Mouse (Mus musculus): ENCODE results near the gene Gins2. TPM values are rescaled to one million over a fixed set of nuclear protein-coding genes. Genes with fewer than 3 reads are reported as not detected.

Gins2 gene
- polyA plus RNA-seq, 1 experiment from 2014 or later: 23.1 TPM

- Histone ChIP-seq H3K27ac (ENCODE audit: low read depth, low read length) (no peak overlapping the region), H3K9me3 (ENCODE audit: control insufficient read depth) (no peaks in the 10 kb centered on the region), H3K36me3 (ENCODE audit: control insufficient read depth, insufficient read depth) (no peaks in the 10 kb centered on the region), H3K27me3 (replicated peaks; ENCODE audit: control insufficient read depth, insufficient read depth, low read length) (no peaks in the 10 kb centered on the region), H3K4me2 (replicated peaks; ENCODE audit: low read depth) (peak overlapping the region; percentile 21; the same call in 1 of the 2 replicates), H3K4me3 (ENCODE audit: low read depth, low read length) (no peak overlapping the region), H3K4me1 (replicated peaks; ENCODE audit: control insufficient read depth, insufficient read depth, low read length) (no peaks in the 10 kb centered on the region), H3K9ac (ENCODE audit: low read depth, low read length) (no peak overlapping the region)
- 81% methylated on average over 9 of the region's 9 CpGs for WGBS
- no peak for TF ChIP-seq CTCF (IDR thresholded peaks at IDR 0.05; ENCODE audit: low read depth)
- ATAC-seq: no peak
These were observed 18.4 kb upstream of the Gins2 start for GRCm38 (mm10) chr8:120607460-120607859.

- Histone ChIP-seq H3K9ac (ENCODE audit: low read depth, low read length) (no peak overlapping the region), H3K27me3 (replicated peaks; ENCODE audit: control insufficient read depth, insufficient read depth, low read length) (0 out of 2 replicates have a peak, but pooled peaks cover 5% of the 10 kb centered on the region), H3K27ac (ENCODE audit: low read depth, low read length) (no peak overlapping the region), H3K9me3 (ENCODE audit: control insufficient read depth) (no peaks in the 10 kb centered on the region), H3K4me2 (replicated peaks; ENCODE audit: low read depth) (no peak overlapping the region), H3K36me3 (ENCODE audit: control insufficient read depth, insufficient read depth) (no peaks in the 10 kb centered on the region), H3K4me1 (replicated peaks; ENCODE audit: control insufficient read depth, insufficient read depth, low read length) (no peaks in the 10 kb centered on the region), H3K4me3 (ENCODE audit: low read depth, low read length) (no peak overlapping the region)
- 62% methylated on average over 6 of the region's 6 CpGs for WGBS
- no peak for TF ChIP-seq CTCF (IDR thresholded peaks at IDR 0.05; ENCODE audit: low read depth)
- ATAC-seq: no peak
These were observed 13.6 kb upstream of the Gins2 start for GRCm38 (mm10) chr8:120602672-120603071.

DNA sequence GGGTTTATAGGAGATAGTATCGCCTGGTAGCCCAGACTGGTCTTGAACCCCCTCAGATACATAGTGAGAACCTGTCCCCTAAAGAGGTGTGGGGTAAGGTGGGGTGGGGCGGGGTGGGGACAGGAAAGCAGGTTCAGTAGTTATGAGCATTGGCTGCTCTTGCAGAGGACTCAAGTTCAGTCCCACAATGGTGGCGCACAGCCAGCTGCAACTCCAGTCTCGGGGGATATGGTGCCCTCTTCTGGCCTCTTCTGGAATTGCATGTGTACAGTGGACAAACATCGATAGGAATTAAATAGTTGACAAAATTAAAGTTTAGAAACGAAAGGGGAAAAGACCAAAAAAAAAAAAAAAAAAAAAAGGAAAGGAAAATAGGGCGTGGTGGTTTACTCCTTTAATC is 10.4 kb upstream of the Gins2 start:
- H3K4me2 ChIP-seq (replicated peaks; ENCODE audit: low read depth): no peak overlapping the region
- 0 out of 2 replicates have a peak, but pooled peaks cover 5% of the 10 kb centered on the region for H3K27me3 ChIP-seq (replicated peaks; ENCODE audit: control insufficient read depth, insufficient read depth, low read length)
- ATAC-seq: no peak
- WGBS: 52% methylated on average over 7 of the region's 7 CpGs
- H3K36me3 ChIP-seq (ENCODE audit: control insufficient read depth, insufficient read depth): no peaks in the 10 kb centered on the region
- peak; percentile 80 for TF ChIP-seq CTCF (IDR thresholded peaks at IDR 0.05; ENCODE audit: low read depth)
- no peak overlapping the region for H3K9ac ChIP-seq (ENCODE audit: low read depth, low read length)
- no peak overlapping the region for H3K27ac ChIP-seq (ENCODE audit: low read depth, low read length)
- no peak overlapping the region for H3K4me3 ChIP-seq (ENCODE audit: low read depth, low read length)
- no peaks in the 10 kb centered on the region for H3K9me3 ChIP-seq (ENCODE audit: control insufficient read depth)
- no peaks in the 10 kb centered on the region for H3K4me1 ChIP-seq (replicated peaks; ENCODE audit: control insufficient read depth, insufficient read depth, low read length)

DNA sequence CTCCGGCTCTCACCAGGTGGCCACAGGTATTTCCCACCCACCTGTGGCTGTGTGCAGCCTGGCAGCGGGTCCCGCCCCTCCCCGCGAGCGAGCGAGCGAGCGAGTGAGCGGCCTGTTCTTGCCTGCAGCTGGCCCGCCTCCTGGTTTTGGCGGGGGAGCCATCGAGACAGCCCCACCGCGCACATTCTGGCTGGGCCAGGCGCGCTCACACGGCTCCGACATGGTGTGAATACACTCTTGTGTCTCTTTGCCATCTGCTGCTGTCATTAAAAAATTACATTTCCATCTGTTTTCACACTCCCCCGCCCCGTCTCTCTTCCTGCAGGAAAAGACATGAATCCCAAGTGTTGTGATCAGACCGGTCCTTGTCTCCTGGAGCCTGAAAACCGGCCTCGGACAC is 9.5 kb upstream of the Gins2 start:
- Histone ChIP-seq H3K36me3 (ENCODE audit: control insufficient read depth, insufficient read depth) (no peaks in the 10 kb centered on the region), H3K4me2 (replicated peaks; ENCODE audit: low read depth) (peak overlapping the region; percentile 35), H3K27ac (ENCODE audit: low read depth, low read length) (no peak overlapping the region), H3K9me3 (ENCODE audit: control insufficient read depth) (no peaks in the 10 kb centered on the region), H3K4me3 (ENCODE audit: low read depth, low read length) (no peak overlapping the region), H3K4me1 (replicated peaks; ENCODE audit: control insufficient read depth, insufficient read depth, low read length) (no peaks in the 10 kb centered on the region), H3K27me3 (replicated peaks; ENCODE audit: control insufficient read depth, insufficient read depth, low read length) (0 out of 2 replicates have a peak, but pooled peaks cover 5% of the 10 kb centered on the region), H3K9ac (ENCODE audit: low read depth, low read length) (no peak overlapping the region)
- no peak for ATAC-seq
- TF ChIP-seq CTCF (IDR thresholded peaks at IDR 0.05; ENCODE audit: low read depth): no peak
- WGBS: 29% methylated on average over 24 of the region's 24 CpGs

GRCm38 (mm10) chr8:120595963-120596362 is 6.9 kb upstream of the Gins2 start:
- Histone ChIP-seq H3K4me1 (replicated peaks; ENCODE audit: control insufficient read depth, insufficient read depth, low read length) (no peaks in the 10 kb centered on the region), H3K4me3 (ENCODE audit: low read depth, low read length) (no peak overlapping the region), H3K9me3 (ENCODE audit: control insufficient read depth) (no peaks in the 10 kb centered on the region), H3K9ac (ENCODE audit: low read depth, low read length) (no peak overlapping the region), H3K36me3 (ENCODE audit: control insufficient read depth, insufficient read depth) (no peaks in the 10 kb centered on the region), H3K27me3 (replicated peaks; ENCODE audit: control insufficient read depth, insufficient read depth, low read length) (0 out of 2 replicates have a peak, but pooled peaks cover 5% of the 10 kb centered on the region), H3K4me2 (replicated peaks; ENCODE audit: low read depth) (no peak overlapping the region), H3K27ac (ENCODE audit: low read depth, low read length) (no peak overlapping the region)
- TF ChIP-seq CTCF (IDR thresholded peaks at IDR 0.05; ENCODE audit: low read depth): peak; percentile 88
- 10% methylated on average over 5 of the region's 5 CpGs for WGBS
- no peak for ATAC-seq

DNA sequence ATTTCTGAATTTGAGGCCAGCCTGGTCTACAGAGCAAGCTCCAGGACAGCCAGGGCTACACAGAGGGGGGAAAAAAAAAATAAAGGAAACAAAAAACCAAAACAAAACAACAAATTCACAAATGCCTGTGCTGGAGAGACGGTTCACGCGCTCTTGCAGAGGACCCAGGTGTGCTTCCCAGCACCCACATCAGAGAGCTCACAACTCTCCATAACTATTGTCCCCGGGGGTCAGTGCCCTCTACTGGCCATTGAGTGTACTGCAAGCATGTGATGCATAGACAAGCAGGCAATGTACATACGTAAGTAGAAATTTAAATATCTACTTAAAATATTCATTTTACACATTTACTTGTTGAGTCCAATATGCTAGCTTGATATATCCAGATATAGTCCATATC is 5.5 kb upstream of the Gins2 start:
- Histone ChIP-seq H3K9ac (ENCODE audit: low read depth, low read length) (no peak overlapping the region), H3K4me1 (replicated peaks; ENCODE audit: control insufficient read depth, insufficient read depth, low read length) (no peaks in the 10 kb centered on the region), H3K4me2 (replicated peaks; ENCODE audit: low read depth) (no peak overlapping the region), H3K9me3 (ENCODE audit: control insufficient read depth) (no peaks in the 10 kb centered on the region), H3K27me3 (replicated peaks; ENCODE audit: control insufficient read depth, insufficient read depth, low read length) (0 out of 2 replicates have a peak, but pooled peaks cover 5% of the 10 kb centered on the region), H3K36me3 (ENCODE audit: control insufficient read depth, insufficient read depth) (no peaks in the 10 kb centered on the region), H3K27ac (ENCODE audit: low read depth, low read length) (no peak overlapping the region), H3K4me3 (ENCODE audit: low read depth, low read length) (no peak overlapping the region)
- TF ChIP-seq CTCF (IDR thresholded peaks at IDR 0.05; ENCODE audit: low read depth): peak; percentile 60
- no peak for ATAC-seq
- WGBS: 90% methylated on average over 5 of the region's 5 CpGs

All from intestine, postnatal 0 days (tissue).